Mouse (Mus musculus): ENCODE measurements around the gene Arhgap30. TPM values are rescaled to one million over a fixed set of nuclear protein-coding genes. Genes with fewer than 3 reads are reported as not detected.

Gene Arhgap30
- polyA plus RNA-seq, 1 experiment = 7.0 TPM

GRCm38 (mm10) chr1:171452923-171453322 is 64.2 kb downstream of the Arhgap30 start:
- 47% methylated on average over 5 of the region's 5 CpGs for WGBS
- DNase-seq (ENCODE audit: low read depth, low spot score) = no peak

DNA sequence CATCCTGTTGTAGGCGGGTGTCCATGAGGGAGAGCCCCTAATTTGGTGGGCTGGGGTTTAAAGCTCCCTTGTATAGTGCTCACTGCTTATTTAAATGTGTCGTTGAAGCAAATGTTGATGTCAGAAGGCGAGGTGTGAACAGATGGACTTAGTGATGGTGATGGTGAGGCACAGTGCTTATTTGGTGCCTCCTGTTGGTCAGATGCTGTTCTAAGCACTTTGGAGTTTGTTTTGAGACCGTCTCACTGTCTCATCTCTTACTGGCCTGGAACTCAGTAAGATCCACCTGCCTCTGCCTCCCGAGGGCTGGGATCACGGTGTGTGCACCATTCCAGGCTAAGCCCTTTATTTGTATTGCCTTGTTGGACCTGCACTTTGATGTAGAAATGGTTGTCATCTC is 66.2 kb downstream of the Arhgap30 start:
- WGBS = 67% methylated on average over 6 of the region's 6 CpGs
- no peak for DNase-seq (ENCODE audit: low read depth, low spot score)

DNA sequence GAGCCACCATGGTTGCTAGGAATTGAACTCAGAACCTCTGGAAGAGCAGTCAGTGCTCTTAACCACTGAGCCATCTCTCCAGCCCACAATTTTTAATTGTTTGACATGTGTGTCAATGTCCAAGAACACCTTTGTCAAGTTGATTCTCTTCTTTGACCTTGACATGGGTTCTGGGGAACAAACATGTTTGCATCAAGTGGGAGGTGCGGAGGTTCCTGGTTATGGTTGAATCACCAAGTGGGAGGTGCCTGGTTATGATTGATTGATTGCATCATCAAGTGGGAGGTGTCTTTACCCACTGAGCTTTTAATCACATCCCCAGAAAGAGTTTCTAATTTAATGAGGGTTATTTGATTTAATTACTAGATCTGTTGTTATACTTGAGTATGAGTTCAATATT is 68.8 kb downstream of the Arhgap30 start:
- WGBS = 78% methylated on average over 1 of the region's 1 CpGs
- no peak for DNase-seq (ENCODE audit: low read depth, low spot score)

- 38% methylated on average over 5 of the region's 5 CpGs for WGBS
- DNase-seq (ENCODE audit: low read depth, low spot score) = no peak
Measured at GRCm38 (mm10) chr1:171459791-171460190, 71.0 kb downstream of the Arhgap30 start.

Other genes starting within 250 kb of the Arhgap30 start
- 308 and 341 TPM in 2 replicates for gene Sdhc, start 238.4 kb upstream of the Arhgap30 start, polyA plus RNA-seq (2012; rRNA removed)
- gene Mpz, start 238.2 kb upstream of the Arhgap30 start, polyA plus RNA-seq (2012; rRNA removed) = 0.29 and 0.30 TPM in 2 replicates
- 23.6 and 25.2 TPM in 2 replicates for gene Pcp4l1, start 192.7 kb upstream of the Arhgap30 start, polyA plus RNA-seq (2012; rRNA removed)
- gene Nr1i3, start 175.0 kb upstream of the Arhgap30 start, polyA plus RNA-seq (2012; rRNA removed) = 3.8 and 22.7 TPM in 2 replicates
- gene Tomm40l, start 166.4 kb upstream of the Arhgap30 start, polyA plus RNA-seq (2012; rRNA removed) = 23.1 and 24.0 TPM in 2 replicates
- gene Apoa2, start 163.9 kb upstream of the Arhgap30 start, polyA plus RNA-seq (2012; rRNA removed) = 0.50 and 1.9 TPM in 2 replicates
- 56.2 and 58.5 TPM in 2 replicates for gene Fcer1g, start 154.6 kb upstream of the Arhgap30 start, polyA plus RNA-seq (2012; rRNA removed)
- 1.1 and 2.5 TPM in 2 replicates for gene Adamts4, start 138.5 kb upstream of the Arhgap30 start, polyA plus RNA-seq (2012; rRNA removed)
- 167 and 181 TPM in 2 replicates for gene Ndufs2, start 137.6 kb upstream of the Arhgap30 start, polyA plus RNA-seq (2012; rRNA removed)
- 70.3 and 80.0 TPM in 2 replicates for gene B4galt3, start 118.6 kb upstream of the Arhgap30 start, polyA plus RNA-seq (2012; rRNA removed)
- 21.9 and 34.8 TPM in 2 replicates for gene Ppox, start 107.8 kb upstream of the Arhgap30 start, polyA plus RNA-seq (2012; rRNA removed)
- 30.0 and 36.4 TPM in 2 replicates for gene Usp21, start 101.0 kb upstream of the Arhgap30 start, polyA plus RNA-seq (2012; rRNA removed)
- 34.5 and 35.8 TPM in 2 replicates for gene Ufc1, start 93.9 kb upstream of the Arhgap30 start, polyA plus RNA-seq (2012; rRNA removed)
- gene Dedd, start 59.8 kb upstream of the Arhgap30 start, polyA plus RNA-seq (2012; rRNA removed) = 44.3 and 50.3 TPM in 2 replicates
- gene Nit1, start 43.3 kb upstream of the Arhgap30 start, polyA plus RNA-seq (2012; rRNA removed) = 46.5 and 54.7 TPM in 2 replicates
- 10.3 and 11.7 TPM in 2 replicates for gene Pfdn2, start 43.3 kb upstream of the Arhgap30 start, polyA plus RNA-seq (2012; rRNA removed)
- 0.14 and 0.18 TPM in 2 replicates for gene Klhdc9, start 28.2 kb upstream of the Arhgap30 start, polyA plus RNA-seq (2012; rRNA removed)
- gene Nectin4, start 18.9 kb upstream of the Arhgap30 start, polyA plus RNA-seq (2012; rRNA removed) = 0.51 and 0.59 TPM in 2 replicates
- 80.1 and 86.0 TPM in 2 replicates for gene Usf1, start 22.4 kb downstream of the Arhgap30 start, polyA plus RNA-seq (2012; rRNA removed)
- gene Tstd1, start 29.9 kb downstream of the Arhgap30 start, polyA plus RNA-seq (2012; rRNA removed) = 77.2 and 98.1 TPM in 2 replicates
- gene F11r, start 48.6 kb downstream of the Arhgap30 start, polyA plus RNA-seq (2012; rRNA removed) = 160 and 191 TPM in 2 replicates
- gene Alyref2, start 114.5 kb downstream of the Arhgap30 start, polyA plus RNA-seq (2012; rRNA removed) = 3.8 and 5.1 TPM in 2 replicates
- 2,801 and 3,610 TPM in 2 replicates for gene Itln1, start 146.3 kb downstream of the Arhgap30 start, polyA plus RNA-seq (2012; rRNA removed)
- gene Cd244a, start 170.2 kb downstream of the Arhgap30 start, polyA plus RNA-seq (2012; rRNA removed) = 2.4 and 3.4 TPM in 2 replicates
- gene Ly9, start 218.5 kb downstream of the Arhgap30 start, polyA plus RNA-seq (2012; rRNA removed) = 2.9 and 3.6 TPM in 2 replicates

All from large intestine, adult 2 months (tissue).